Mouse (Mus musculus) CH12.LX (cell line): ENCODE data around the gene Gfra4. TPM values are rescaled to one million over a fixed set of nuclear protein-coding genes. Genes with fewer than 3 reads are reported as not detected.

ENCODE experiments used
- DNase-seq: peaks from one replicate; pipeline ENCODE4 v3.0.0-alpha.2; 2013; ENCODE audit errors: extremely low read depth
- H3K27ac ChIP-seq: 2 replicates; pipeline ENCODE4 v1.5.1; 2012; ENCODE audit warnings: low read depth, mild to moderate bottlenecking, control low read depth, moderate library complexity; ENCODE audit not compliant: insufficient read depth
- H3K27me3 ChIP-seq: replicated peaks from 2 replicates; pipeline ENCODE3; 2012; ENCODE audit warnings: inconsistent platforms
- H3K36me3 ChIP-seq, 2 experiments: replicated peaks in 1 of 2; 2 replicates each; pipeline versions ENCODE3 to v1.6.1; 2012; ENCODE audit warnings: inconsistent platforms in 1 of 2, low read length in 1 of 2, mild to moderate bottlenecking in 1 of 2, mixed read lengths in 1 of 2, moderate library complexity in 1 of 2; ENCODE audit not compliant: control insufficient read depth in 1 of 2, insufficient read depth in 1 of 2
- H3K4me1 ChIP-seq, 2 experiments: 2 replicates each; pipeline ENCODE4 v1.6.1; 2012; ENCODE audit warnings: inconsistent platforms in 1 of 2, moderate library complexity in 1 of 2; ENCODE audit not compliant: insufficient read depth in 2 of 2, control insufficient read depth in 1 of 2
- H3K4me2 ChIP-seq: 2 replicates; pipeline ENCODE4 v1.6.1; 2012; ENCODE audit warnings: low read depth, mild to moderate bottlenecking, control low read depth; ENCODE audit not compliant: poor library complexity, insufficient read depth, severe bottlenecking
- H3K4me3 ChIP-seq, 3 experiments: fragments of 150-350 bp in 1 of 3; sonication (generic) in 1 of 3; replicated peaks in 1 of 3; 2 replicates each; pipeline versions ENCODE3 to v1.5.1; 2011 to 2012; ENCODE audit warnings: low read depth in 2 of 3, low read length in 2 of 3, mild to moderate bottlenecking in 2 of 3, moderate library complexity in 2 of 3, control low read depth in 1 of 3, improper control_type of control experiment in 1 of 3, inconsistent platforms in 1 of 3, mixed read lengths in 1 of 3; ENCODE audit not compliant: poor library complexity in 1 of 3
- H3K79me2 ChIP-seq: replicated peaks from 2 replicates; pipeline ENCODE4 v1.6.1; 2012; ENCODE audit warnings: mild to moderate bottlenecking, moderate library complexity; ENCODE audit not compliant: control insufficient read depth, poor library complexity, insufficient read depth, severe bottlenecking; ENCODE audit errors: extremely low read depth
- H3K9ac ChIP-seq: 2 replicates; pipeline ENCODE4 v1.6.1; 2012; ENCODE audit warnings: low read depth, mild to moderate bottlenecking, control low read depth, moderate library complexity; ENCODE audit not compliant: insufficient read depth
- H3K9me3 ChIP-seq: replicated peaks from 2 replicates; pipeline ENCODE3; 2012; ENCODE audit warnings: low read length, inconsistent platforms, mixed read lengths
- BHLHE40 ChIP-seq: IDR thresholded peaks from 2 replicates; pipeline ENCODE4 v1.6.1; 2011; ENCODE audit warnings: mild to moderate bottlenecking, low read depth, low read length, improper control_type of control experiment
- CHD1 ChIP-seq: IDR thresholded peaks from 2 replicates; pipeline ENCODE4 v1.6.1; 2012; ENCODE audit warnings: low read depth, low read length, improper control_type of control experiment, inconsistent platforms
- CHD2 ChIP-seq: IDR thresholded peaks from 2 replicates; pipeline ENCODE4 v1.6.1; 2011; ENCODE audit warnings: low read length, improper control_type of control experiment
- CTCF ChIP-seq, 2 experiments: IDR thresholded peaks in 1 of 2; conservative IDR thresholded peaks in 1 of 2; 2 replicates each; pipeline ENCODE4 v1.5.1; 2011 to 2012; ENCODE audit warnings: low read depth in 2 of 2, low read length in 2 of 2, improper control_type of control experiment in 1 of 2, inconsistent platforms in 1 of 2, mild to moderate bottlenecking in 1 of 2, moderate library complexity in 1 of 2
- E2F4 ChIP-seq: IDR thresholded peaks from 2 replicates; pipeline ENCODE4 v1.6.1; 2011; ENCODE audit warnings: low read depth, low read length, improper control_type of control experiment; ENCODE audit not compliant: insufficient replicate concordance
- HCFC1 ChIP-seq: IDR thresholded peaks from 2 replicates; pipeline ENCODE4 v1.6.1; 2012; ENCODE audit warnings: low read depth, mild to moderate bottlenecking, inconsistent platforms, low read length, improper control_type of control experiment
- IRF4 ChIP-seq: IDR thresholded peaks from 2 replicates; pipeline ENCODE4 v1.6.1; 2014; ENCODE audit warnings: low read depth, mild to moderate bottlenecking, inconsistent platforms, low read length, improper control_type of control experiment
- KAT2A ChIP-seq: IDR thresholded peaks from 2 replicates; pipeline ENCODE4 v1.6.1; 2012; ENCODE audit warnings: low read length, improper control_type of control experiment, inconsistent platforms; ENCODE audit not compliant: insufficient replicate concordance
- MAZ ChIP-seq: IDR thresholded peaks from 2 replicates; pipeline ENCODE4 v1.6.1; 2012; ENCODE audit warnings: low read depth, mild to moderate bottlenecking, inconsistent platforms, low read length, improper control_type of control experiment, moderate library complexity
- MEF2A ChIP-seq: IDR thresholded peaks from 2 replicates; pipeline ENCODE4 v1.6.1; 2014; ENCODE audit warnings: low read depth, mild to moderate bottlenecking, inconsistent platforms, low read length, improper control_type of control experiment, borderline replicate concordance
- MXI1 ChIP-seq: IDR thresholded peaks from 2 replicates; pipeline ENCODE4 v1.6.1; 2011; ENCODE audit warnings: mild to moderate bottlenecking, low read depth, low read length, improper control_type of control experiment
- NELFE ChIP-seq: IDR thresholded peaks from 2 replicates; pipeline ENCODE4 v1.6.1; 2011; ENCODE audit warnings: low read depth, low read length, improper control_type of control experiment
- NRF1 ChIP-seq: IDR thresholded peaks from 2 replicates; pipeline ENCODE4 v1.6.1; 2014; ENCODE audit warnings: low read depth, mild to moderate bottlenecking, inconsistent platforms, low read length, improper control_type of control experiment, moderate library complexity
- PAX5 ChIP-seq: IDR thresholded peaks from 2 replicates; pipeline ENCODE4 v1.6.1; 2012; ENCODE audit warnings: low read length, inconsistent platforms, mixed read lengths
- POLR2A ChIP-seq: IDR thresholded peaks from 2 replicates; pipeline ENCODE4 v1.6.1; 2011; ENCODE audit warnings: low read depth, mild to moderate bottlenecking, improper control_type of control experiment, low read length
- POLR2AphosphoS2 ChIP-seq: IDR thresholded peaks from 2 replicates; pipeline ENCODE4 v1.6.1; 2011; ENCODE audit warnings: low read depth, low read length, improper control_type of control experiment
- RAD21 ChIP-seq: IDR thresholded peaks from 2 replicates; pipeline ENCODE4 v1.6.1; 2011; ENCODE audit warnings: low read depth, mild to moderate bottlenecking, low read length, improper control_type of control experiment, moderate library complexity
- RCOR1 ChIP-seq: conservative IDR thresholded peaks from 2 replicates; pipeline ENCODE4 v1.6.1; 2012; ENCODE audit warnings: low read depth, mild to moderate bottlenecking, inconsistent platforms, low read length, improper control_type of control experiment
- SMC3 ChIP-seq: IDR thresholded peaks from 2 replicates; pipeline ENCODE4 v1.6.1; 2011; ENCODE audit warnings: low read depth, low read length, improper control_type of control experiment
- TBP ChIP-seq: conservative IDR thresholded peaks from 2 replicates; pipeline ENCODE4 v1.6.1; 2011; ENCODE audit warnings: low read depth, low read length, improper control_type of control experiment
- UBTF ChIP-seq: IDR thresholded peaks from 2 replicates; pipeline ENCODE4 v1.6.1; 2012; ENCODE audit warnings: low read depth, mild to moderate bottlenecking, inconsistent platforms, low read length, improper control_type of control experiment, moderate library complexity
- USF2 ChIP-seq: conservative IDR thresholded peaks from 2 replicates; pipeline ENCODE4 v1.6.1; 2011; ENCODE audit warnings: low read depth, low read length, improper control_type of control experiment
- ZMIZ1 ChIP-seq: IDR thresholded peaks from 2 replicates; pipeline ENCODE4 v1.6.1; 2012; ENCODE audit warnings: low read depth, mild to moderate bottlenecking, inconsistent platforms, low read length, improper control_type of control experiment
- ZNF384 ChIP-seq: IDR thresholded peaks from 2 replicates; pipeline ENCODE4 v1.6.1; 2012; ENCODE audit warnings: low read depth, low read length, improper control_type of control experiment, inconsistent platforms
- dilution Hi-C: fragments of 300-500 bp; cut with MboI; formaldehyde crosslinking; loops from 2 replicates; pipeline ENCODE4 v1.14.3; 2020; ENCODE audit warnings: low sequenced_read_pairs; ENCODE audit not compliant: extremely low pct_unique_long_range_greater_than_20kb, extremely low pct_ligation_motif_present
- in situ Hi-C: fragments of 300-500 bp; cut with MboI; formaldehyde crosslinking; loops from 3 replicates; pipeline ENCODE4 v1.14.3; 2019; ENCODE audit warnings: low sequenced_read_pairs, low pct_ligation_motif_present, low pct_unique_long_range_greater_than_20kb, mixed read lengths
- polyA plus RNA-seq: library from polyadenylated mRNA; unstranded; fragments of >175 nt; gene quantifications from 2 replicates; pipeline ENCODE4 v1.2.1, GENCODE M21; 2012; ENCODE audit warnings: low read depth; ENCODE audit not compliant: insufficient read length
- total RNA-seq, 2 experiments: library from RNA; depleted of rRNA; stranded (reverse); fragments of 300-350 nt in 1 of 2; fragments of >200 nt in 1 of 2; gene quantifications; 2 replicates each; pipeline ENCODE4 v1.2.3; 2012 to 2014

The Gfra4 gene
- total and polyA plus RNA-seq, 3 experiments: not detected

GRCm38 (mm10) chr2:131025230-131025629, 17.7 kb downstream of the Gfra4 start:
- Histone ChIP-seq H3K4me3 (no peak overlapping the region), H3K9me3 (no peaks in the 10 kb centered on the region), H3K79me2 (no peaks in the 10 kb centered on the region), H3K36me3 (peaks cover 4 to 39% of the 10 kb centered on the region in 2 experiments), H3K4me2 (no peak overlapping the region), H3K4me1 (peaks cover 2 to 21% of the 10 kb centered on the region in 2 experiments; a peak in 2 of 4 replicates), H3K27me3 (no peaks in the 10 kb centered on the region), H3K9ac (no peak overlapping the region), H3K27ac (no peak overlapping the region)
- dilution Hi-C loops (no loop called here), in situ Hi-C loops (no loop called here)
- no peak for TF ChIP-seq ZMIZ1
- no peak for TF ChIP-seq RAD21
- TF ChIP-seq POLR2AphosphoS2: no peak
- TF ChIP-seq NELFE: no peak
- TF ChIP-seq MEF2A: no peak
- TF ChIP-seq RCOR1: no peak
- no peak for TF ChIP-seq BHLHE40
- no peak for TF ChIP-seq CHD2
- no peak for TF ChIP-seq NRF1
- no peak for TF ChIP-seq USF2
- no peak for TF ChIP-seq MAZ
- no peak for TF ChIP-seq PAX5
- no peak for TF ChIP-seq KAT2A
- no peak for TF ChIP-seq E2F4
- no peak for TF ChIP-seq TBP
- no peak for TF ChIP-seq HCFC1
- TF ChIP-seq POLR2A: no peak
- TF ChIP-seq IRF4: no peak
- TF ChIP-seq CTCF (conservative IDR thresholded peaks at IDR 0.05 in 1 of 2, IDR thresholded peaks at IDR 0.05 in 1 of 2; ENCODE audit: low read depth in 2 of 2, low read length in 2 of 2): no peak
- TF ChIP-seq CHD1: no peak
- DNase-seq: no peak

- no peak overlapping the region for H3K4me2 ChIP-seq
- H3K4me1 ChIP-seq: peaks cover 0 to 14% of the 10 kb centered on the region in 2 experiments; a peak in 2 of 4 replicates
- no peak for TF ChIP-seq SMC3
- TF ChIP-seq UBTF: no peak
- no peak for TF ChIP-seq MXI1
- no peak for TF ChIP-seq POLR2AphosphoS2
- TF ChIP-seq ZNF384: no peak
- no peak for TF ChIP-seq ZMIZ1
- TF ChIP-seq, all 38 proteins: peak for 0
- H3K79me2 ChIP-seq: no peaks in the 10 kb centered on the region
- no peak overlapping the region for H3K27ac ChIP-seq
- no peak overlapping the region for H3K4me3 ChIP-seq
- no peaks in the 10 kb centered on the region for H3K27me3 ChIP-seq
- H3K9me3 ChIP-seq: no peaks in the 10 kb centered on the region
- no peak for DNase-seq
- H3K9ac ChIP-seq: no peak overlapping the region
- peaks cover 0 to 35% of the 10 kb centered on the region in 2 experiments for H3K36me3 ChIP-seq
- dilution Hi-C loops (no loop called here), in situ Hi-C loops (no loop called here)
Observed at GRCm38 (mm10) chr2:131010566-131010965, 32.3 kb downstream of the Gfra4 start.
